In the genomic region with DNA sequence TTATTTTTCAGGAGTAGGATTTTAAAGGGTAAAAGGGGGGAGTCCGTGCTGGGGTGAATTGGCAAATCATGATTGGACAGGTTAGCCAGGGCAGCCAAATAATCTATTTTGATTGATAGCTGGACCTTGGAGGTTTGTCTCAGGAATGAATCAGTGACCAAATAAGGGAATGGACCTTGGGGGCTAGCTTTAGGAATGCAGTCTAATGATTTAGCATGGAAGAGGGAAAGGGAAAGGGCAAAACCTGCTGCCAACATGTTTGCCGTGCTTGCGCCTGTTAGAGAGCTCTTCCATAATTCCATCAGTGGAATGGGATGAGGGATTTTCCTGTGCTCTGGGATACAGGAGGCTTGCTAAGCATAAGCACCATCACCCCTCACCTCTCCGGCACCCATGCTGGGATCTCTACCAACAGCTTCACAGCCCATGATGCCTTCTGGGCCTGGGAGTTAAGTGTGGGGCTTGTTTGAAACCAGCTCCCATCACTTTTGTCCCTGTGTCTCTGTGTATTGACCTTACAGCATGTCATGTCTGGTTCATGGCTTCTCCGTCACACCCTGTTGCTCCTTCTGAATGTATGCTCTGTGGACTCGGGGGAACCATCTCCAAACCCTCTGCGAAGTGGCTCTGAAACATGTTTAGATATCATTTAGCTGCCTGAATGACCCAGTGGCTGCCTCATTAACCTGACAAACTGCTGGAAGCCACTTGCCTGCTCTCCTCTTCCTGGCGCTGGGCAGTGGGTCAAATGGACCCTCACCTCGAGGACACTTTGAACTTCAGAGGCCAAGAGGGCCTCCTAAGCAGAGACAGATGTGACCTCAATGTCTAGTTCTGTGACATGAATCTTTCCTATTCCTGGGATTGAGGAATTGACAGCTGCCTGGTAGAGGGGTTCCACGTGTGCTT, we compare ENCODE assay signal across 31 mouse cellular contexts. TPM values are rescaled to one million over a fixed set of nuclear protein-coding genes. Genes with fewer than 3 reads are reported as not detected.
DNase-seq lines count a peak whose midpoint lies in the region; ATAC-seq and TF ChIP-seq lines count a peak whose summit lies in the region.
"Had no signal": no experiment of that assay in that cellular context is flagged by ENCODE, and none has a peak within 500 bp of the region (broad histone marks: within the 10 kb centered on the region; RNA-seq: fewer than 3 reads in every experiment).

No protein-coding gene starts in this region.

- H3K27ac ChIP-seq in kidney, postnatal 0 days = no peak overlapping the region
- no peak overlapping the region for H3K27ac ChIP-seq in midbrain, embryonic 11.5 days (ENCODE audit: low read depth, low read length)
- H3K27ac ChIP-seq in hindbrain, embryonic 12.5 days = no peak overlapping the region
- H3K27ac ChIP-seq: embryonic facial prominence, embryonic 13.5 days; forebrain, embryonic 12.5 days; hindbrain, embryonic 13.5 days; left cerebral cortex, adult 2 months; liver, embryonic 13.5 days; neural tube, embryonic 12.5 days had no signal

- no peaks in the 10 kb centered on the region for H3K36me3 ChIP-seq in kidney, postnatal 0 days (ENCODE audit: insufficient read depth, low read length)
- H3K36me3 ChIP-seq in midbrain, embryonic 11.5 days (ENCODE audit: control insufficient read depth, insufficient read depth, low read length) = no peaks in the 10 kb centered on the region
- H3K36me3 ChIP-seq in hindbrain, embryonic 12.5 days = no peaks in the 10 kb centered on the region
- H3K36me3 ChIP-seq: embryonic facial prominence, embryonic 13.5 days; forebrain, embryonic 12.5 days; hindbrain, embryonic 13.5 days; liver, embryonic 13.5 days; neural tube, embryonic 12.5 days had no signal

- no peaks in the 10 kb centered on the region for H3K27me3 ChIP-seq in kidney, postnatal 0 days (ENCODE audit: insufficient read depth, low read length)
- H3K27me3 ChIP-seq in midbrain, embryonic 11.5 days (ENCODE audit: control insufficient read depth, insufficient read depth, low read length) = no peaks in the 10 kb centered on the region
- H3K27me3 ChIP-seq in hindbrain, embryonic 12.5 days = no peaks in the 10 kb centered on the region; the same call in 1 of the 2 replicates
- H3K27me3 ChIP-seq: embryonic facial prominence, embryonic 13.5 days; forebrain, embryonic 12.5 days; hindbrain, embryonic 13.5 days; neural tube, embryonic 12.5 days had no signal

- 33% methylated on average over 10 of the region's 10 CpGs for WGBS in kidney, postnatal 0 days
- 75% methylated on average over 10 of the region's 10 CpGs for WGBS in midbrain, embryonic 11.5 days
- WGBS in hindbrain, embryonic 12.5 days = 61% methylated on average over 10 of the region's 10 CpGs

- TF ChIP-seq CTCF in kidney, postnatal 0 days (IDR thresholded peaks at IDR 0.05; ENCODE audit: low read depth) = no peak

- DNase-seq in kidney, postnatal 0 days (ENCODE audit: low spot score) = peak; percentile 55
- no peak for DNase-seq in kidney, postnatal 14 days
- DNase-seq in adrenal gland, adult 2 months = peak; percentile 83
- DNase-seq in adrenal gland, postnatal 36 days = peak; percentile 61 to 63
- no peak for DNase-seq in cerebellum, adult 11 months
- DNase-seq in midbrain, embryonic 11.5 days (ENCODE audit: low spot score, missing footprints) = no peak
- DNase-seq: cerebellum, adult 9-10 months; gastrocnemius, postnatal 36 days; kidney, adult 2 months; layer of hippocampus, adult 9-11 months; liver, embryonic 13.5 days; lung, adult 2 months; lung, postnatal 14 days; midbrain, embryonic 14.5 days; right cerebral cortex, postnatal 4 days; thymus, postnatal 25 days had no signal

- H3K4me3 ChIP-seq in kidney, postnatal 0 days (replicated peaks; ENCODE audit: low read depth, low read length) = no peak overlapping the region
- H3K4me3 ChIP-seq in midbrain, embryonic 11.5 days (ENCODE audit: low read depth, low read length) = no peak overlapping the region
- no peak overlapping the region for H3K4me3 ChIP-seq in hindbrain, embryonic 12.5 days
- H3K4me3 ChIP-seq: embryonic facial prominence, embryonic 13.5 days; erythroblast, embryonic 14.5 days; forebrain, embryonic 12.5 days; hindbrain, embryonic 13.5 days; left cerebral cortex, adult 2 months; liver, embryonic 13.5 days; neural tube, embryonic 12.5 days had no signal

- no peaks in the 10 kb centered on the region for H3K4me1 ChIP-seq in kidney, postnatal 0 days (replicated peaks; ENCODE audit: insufficient read depth, low read length)
- H3K4me1 ChIP-seq in midbrain, embryonic 11.5 days (ENCODE audit: control insufficient read depth, insufficient read depth, low read length) = no peaks in the 10 kb centered on the region
- H3K4me1 ChIP-seq in hindbrain, embryonic 12.5 days = 0 out of 2 replicates have a peak, but pooled peaks cover 4% of the 10 kb centered on the region
- H3K4me1 ChIP-seq: forebrain, embryonic 12.5 days; liver, embryonic 13.5 days had no signal

- no peak overlapping the region for H3K4me2 ChIP-seq in kidney, postnatal 0 days (ENCODE audit: low read length)
- no peak overlapping the region for H3K4me2 ChIP-seq in midbrain, embryonic 11.5 days
- no peak overlapping the region for H3K4me2 ChIP-seq in hindbrain, embryonic 12.5 days (replicated peaks)
- H3K4me2 ChIP-seq: embryonic facial prominence, embryonic 13.5 days; forebrain, embryonic 12.5 days; hindbrain, embryonic 13.5 days; liver, embryonic 13.5 days; neural tube, embryonic 12.5 days had no signal

- no peak overlapping the region for H3K9ac ChIP-seq in kidney, postnatal 0 days (ENCODE audit: low read depth, low read length)
- H3K9ac ChIP-seq in midbrain, embryonic 11.5 days (ENCODE audit: low read length) = no peak overlapping the region
- H3K9ac ChIP-seq in hindbrain, embryonic 12.5 days = no peak overlapping the region
- H3K9ac ChIP-seq: embryonic facial prominence, embryonic 13.5 days; forebrain, embryonic 12.5 days; hindbrain, embryonic 13.5 days; liver, embryonic 13.5 days; neural tube, embryonic 12.5 days had no signal

- ATAC-seq in kidney, postnatal 0 days (replicated peaks; ENCODE audit: low FRiP score, low read depth) = no peak
- no peak for ATAC-seq in midbrain, embryonic 11.5 days (ENCODE audit: low FRiP score)
- no peak for ATAC-seq in hindbrain, embryonic 12.5 days (ENCODE audit: low FRiP score)

- H3K9me3 ChIP-seq in kidney, postnatal 0 days (replicated peaks; ENCODE audit: low read length) = no peaks in the 10 kb centered on the region
- no peaks in the 10 kb centered on the region for H3K9me3 ChIP-seq in midbrain, embryonic 11.5 days (ENCODE audit: control insufficient read depth, low read length)
- no peaks in the 10 kb centered on the region for H3K9me3 ChIP-seq in hindbrain, embryonic 12.5 days (replicated peaks)
- H3K9me3 ChIP-seq: embryonic facial prominence, embryonic 13.5 days; forebrain, embryonic 12.5 days; hindbrain, embryonic 13.5 days; liver, embryonic 13.5 days; neural tube, embryonic 12.5 days had no signal

RNA-seq across cellular contexts. Expression of a gene that starts 26.7 kb away (rescaled TPM):
- polyA plus RNA-seq in kidney, postnatal 0 days (2015; fragmentation: Nextera tagmentation; extraction: Ambion mirVana) = not detected in 2 replicates
- not detected for total RNA-seq in adrenal gland, adult 2 months (2021)
- not detected in 2 replicates for polyA plus RNA-seq in adrenal gland, adult 2 months (2012; rRNA removed)
- total RNA-seq in adrenal gland, postnatal 36 days (2021) = not detected
- not detected in 2 replicates for polyA plus RNA-seq in midbrain, embryonic 11.5 days (2014; fragmentation: Nextera tagmentation; extraction: Ambion mirVana)
- polyA plus RNA-seq in hindbrain, embryonic 12.5 days (2016; fragmentation: Nextera tagmentation; extraction: Ambion mirVana) = 0.36 TPM in 1 of 2 replicates, not detected in the other
- total RNA-seq: gastrocnemius, postnatal 36 days; heart, adult 8-10 months; heart, postnatal 25 days; left cerebral cortex, adult 2 months; left cerebral cortex, postnatal 36 days; megakaryocyte progenitor cell, adult 5-6 weeks had no signal
- polyA plus RNA-seq: embryonic facial prominence, embryonic 13.5 days; erythroblast, embryonic 14.5 days; forebrain, embryonic 12.5 days; heart, embryonic 14.5 days; hindbrain, embryonic 13.5 days; kidney, adult 2 months; large intestine, adult 2 months; limb, embryonic 14.5 days; liver, embryonic 13.5 days; lung, adult 2 months; midbrain, embryonic 14.5 days; neural tube, embryonic 12.5 days; stomach, embryonic 14.5 days had no signal

RNA-seq across cellular contexts. Expression of a gene that starts 47.7 kb away (rescaled TPM):
- polyA plus RNA-seq in kidney, postnatal 0 days (2015; fragmentation: Nextera tagmentation; extraction: Ambion mirVana) = 31.6 and 33.7 TPM in 2 replicates
- total RNA-seq in adrenal gland, adult 2 months (2021) = 100 to 1,000 TPM; 193 to 201 TPM
- polyA plus RNA-seq in adrenal gland, adult 2 months (2012; rRNA removed) = 295 and 306 TPM in 2 replicates
- 100 to 1,000 TPM; 187 to 234 TPM for total RNA-seq in adrenal gland, postnatal 36 days (2021)
- polyA plus RNA-seq in midbrain, embryonic 11.5 days (2014; fragmentation: Nextera tagmentation; extraction: Ambion mirVana) = 56.9 and 66.8 TPM in 2 replicates
- polyA plus RNA-seq in hindbrain, embryonic 12.5 days (2016; fragmentation: Nextera tagmentation; extraction: Ambion mirVana) = 34.1 and 37.7 TPM in 2 replicates

RNA-seq across cellular contexts. Expression of a gene that starts 48.0 kb away (rescaled TPM):
- polyA plus RNA-seq in kidney, postnatal 0 days (2015; fragmentation: Nextera tagmentation; extraction: Ambion mirVana) = 0.42 and 1.1 TPM in 2 replicates
- total RNA-seq in adrenal gland, adult 2 months (2021) = not detected
- polyA plus RNA-seq in adrenal gland, adult 2 months (2012; rRNA removed) = 0.58 TPM in 1 of 2 replicates, not detected in the other
- total RNA-seq in adrenal gland, postnatal 36 days (2021) = not detected
- polyA plus RNA-seq in midbrain, embryonic 11.5 days (2014; fragmentation: Nextera tagmentation; extraction: Ambion mirVana) = 0.36 and 0.40 TPM in 2 replicates
- polyA plus RNA-seq in hindbrain, embryonic 12.5 days (2016; fragmentation: Nextera tagmentation; extraction: Ambion mirVana) = 1.7 and 3.0 TPM in 2 replicates
- total RNA-seq: gastrocnemius, postnatal 36 days; heart, adult 8-10 months; heart, postnatal 25 days; left cerebral cortex, adult 2 months; left cerebral cortex, postnatal 36 days; megakaryocyte progenitor cell, adult 5-6 weeks had no signal
- polyA plus RNA-seq: erythroblast, embryonic 14.5 days; heart, embryonic 14.5 days; kidney, adult 2 months; lung, adult 2 months; neural tube, embryonic 12.5 days; stomach, embryonic 14.5 days had no signal

Comparison
In these comparisons a context has a peak if more than half of its experiments do, and no peak if none do; other contexts are left out.
1. DNase-seq: peak in kidney, postnatal 0 days (single experiment), adrenal gland, adult 2 months (single experiment) and adrenal gland, postnatal 36 days (2 of 2); none in kidney, postnatal 14 days (single experiment), cerebellum, adult 11 months (single experiment) and midbrain, embryonic 11.5 days (single experiment).